Mouse (Mus musculus) intestine, postnatal 0 days (tissue): ENCODE results near the gene Mrpl2. TPM values are rescaled to one million over a fixed set of nuclear protein-coding genes. Genes with fewer than 3 reads are reported as not detected.

ENCODE experiments used
- ATAC-seq: fragments of 200-750 bp; cut with Nextera tagmentation; 2 replicates; pipeline ENCODE4 v1.8.0; 2017; ENCODE audit warnings: mild to moderate bottlenecking, moderate TSS enrichment, moderate library complexity
- H3K27ac ChIP-seq: fragments of 300-500 bp; sonication (generic); 2 replicates; pipeline ENCODE4 v1.5.1; 2014; ENCODE audit warnings: mild to moderate bottlenecking, low read depth, low read length, moderate library complexity
- H3K27me3 ChIP-seq: fragments of 300-500 bp; sonication (generic); replicated peaks from 2 replicates; pipeline ENCODE4 v1.6.1; 2014; ENCODE audit warnings: low read length, mixed read lengths; ENCODE audit not compliant: control insufficient read depth, insufficient read depth
- H3K36me3 ChIP-seq: fragments of 300-500 bp; sonication (generic); 2 replicates; pipeline ENCODE4 v1.6.1; 2014; ENCODE audit warnings: mild to moderate bottlenecking, moderate library complexity; ENCODE audit not compliant: control insufficient read depth, insufficient read depth
- H3K4me1 ChIP-seq: fragments of 300-500 bp; sonication (generic); replicated peaks from 2 replicates; pipeline ENCODE4 v1.6.1; 2014; ENCODE audit warnings: antibody characterized with exemption, low read length, mixed read lengths; ENCODE audit not compliant: control insufficient read depth, insufficient read depth
- H3K4me2 ChIP-seq: fragments of 300-500 bp; sonication (generic); replicated peaks from 2 replicates; pipeline ENCODE4 v1.6.1; 2014; ENCODE audit warnings: low read depth, mild to moderate bottlenecking, moderate library complexity
- H3K4me3 ChIP-seq: fragments of 300-500 bp; sonication (generic); 2 replicates; pipeline ENCODE4 v1.5.1; 2014; ENCODE audit warnings: low read depth, low read length
- H3K9ac ChIP-seq: fragments of 300-500 bp; sonication (generic); 2 replicates; pipeline ENCODE4 v1.6.1; 2014; ENCODE audit warnings: mild to moderate bottlenecking, low read depth, low read length
- H3K9me3 ChIP-seq: fragments of 300-500 bp; sonication (generic); 2 replicates; pipeline ENCODE4 v1.6.1; 2016; ENCODE audit warnings: mixed run types; ENCODE audit not compliant: control insufficient read depth
- CTCF ChIP-seq: sonication (generic); IDR thresholded peaks from 2 replicates; pipeline ENCODE4 v1.5.1; 2016; ENCODE audit warnings: low read depth, mild to moderate bottlenecking, control low read depth, antibody characterized with exemption, moderate library complexity
- WGBS: fragments of 180-500 bp; shearing (Covaris S2); extraction: QIAGEN DNeasy Blood & Tissue Kit; methylation state at CpG from one replicate; pipeline ENCODE4 v1.1.7; 2014; 5-methylcytosine and 5-hydroxymethylcytosine counted together
- polyA plus RNA-seq: library from polyadenylated mRNA; unstranded; fragments of >200 nt; fragmentation: Nextera tagmentation; extraction: Ambion mirVana; gene quantifications from 2 replicates; pipeline ENCODE4 v1.2.1, GENCODE M21; 2015

The Mrpl2 gene
- polyA plus RNA-seq, 1 experiment from 2014 or later = 138 TPM

DNA sequence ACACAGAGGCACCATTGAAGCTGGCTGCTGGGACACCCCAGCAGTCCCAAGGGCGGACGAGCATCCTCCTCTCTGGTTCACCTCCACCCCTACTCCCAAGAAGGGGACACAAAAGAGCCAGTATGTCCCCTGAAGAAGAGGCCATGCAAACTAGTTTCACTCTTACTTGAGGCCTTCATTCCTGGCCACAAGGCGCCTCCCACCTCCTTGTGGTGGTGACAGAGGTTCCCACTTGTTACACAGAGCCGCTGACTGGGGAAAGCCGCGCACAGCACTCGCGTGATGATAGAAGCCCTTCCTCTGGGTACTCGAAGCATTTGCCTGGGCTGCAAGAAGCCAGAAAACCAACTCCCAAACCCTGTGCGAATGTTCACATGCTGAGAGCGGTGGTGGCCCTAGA is 23.8 kb upstream of the Mrpl2 start:
- Histone ChIP-seq H3K4me3 (no peak overlapping the region), H3K4me2 (no peak overlapping the region), H3K4me1 (peaks cover 26% of the 10 kb centered on the region), H3K9ac (no peak overlapping the region), H3K27ac (no peak overlapping the region), H3K9me3 (no peaks in the 10 kb centered on the region), H3K36me3 (no peaks in the 10 kb centered on the region), H3K27me3 (no peaks in the 10 kb centered on the region)
- ATAC-seq = no peak
- 77% methylated on average over 11 of the region's 11 CpGs for WGBS
- TF ChIP-seq CTCF = no peak

DNA sequence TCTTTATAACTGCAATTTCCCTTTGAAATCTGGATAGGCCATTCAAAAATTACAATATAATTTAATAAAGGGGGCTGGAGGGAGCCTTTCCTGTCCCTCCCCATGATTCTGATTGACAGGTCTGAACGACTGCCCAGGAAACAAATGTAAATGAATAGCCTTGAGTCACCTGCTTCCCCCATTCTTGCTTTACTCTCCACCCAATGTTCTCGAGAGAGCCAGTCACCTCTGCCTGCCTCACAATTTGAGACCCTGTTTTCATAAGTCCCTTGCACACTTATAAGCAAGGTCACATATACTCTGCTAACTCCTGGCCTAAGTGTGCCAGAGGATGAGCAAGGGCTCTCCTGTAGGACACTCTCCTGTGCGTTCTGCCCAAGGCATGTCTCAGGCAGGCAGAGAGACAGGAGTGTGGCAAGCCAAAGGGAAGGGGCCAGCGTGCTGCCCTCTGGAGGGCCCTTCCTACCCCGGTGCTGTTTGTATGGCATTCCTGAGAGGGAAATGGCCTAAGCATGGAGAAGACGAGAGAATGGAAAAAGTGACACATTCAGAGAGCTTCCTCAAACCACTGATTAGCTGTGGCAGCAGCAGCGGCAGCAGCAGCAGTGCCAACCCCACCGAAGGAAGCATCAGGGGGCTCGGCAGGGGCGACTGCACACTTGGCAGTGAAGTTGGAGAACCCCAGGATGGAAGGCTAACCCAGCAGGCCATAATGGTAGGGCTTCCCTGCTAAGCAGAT is 22.0 kb upstream of the Mrpl2 start:
- no peaks in the 10 kb centered on the region for H3K27me3 ChIP-seq
- peak; percentile 59 for TF ChIP-seq CTCF
- 0 out of 2 replicates have a peak overlapping the region, but pooled peaks have one; percentile 1 for H3K27ac ChIP-seq
- no peaks in the 10 kb centered on the region for H3K9me3 ChIP-seq
- no peak for ATAC-seq
- H3K9ac ChIP-seq = no peak overlapping the region; the same call in 1 of the 2 replicates
- no peaks in the 10 kb centered on the region for H3K36me3 ChIP-seq
- peaks cover 18% of the 10 kb centered on the region for H3K4me1 ChIP-seq
- WGBS = 35% methylated on average over 10 of the region's 10 CpGs
- H3K4me2 ChIP-seq = peak overlapping the region; percentile 13; the same call in 1 of the 2 replicates
- H3K4me3 ChIP-seq = no peak overlapping the region

DNA sequence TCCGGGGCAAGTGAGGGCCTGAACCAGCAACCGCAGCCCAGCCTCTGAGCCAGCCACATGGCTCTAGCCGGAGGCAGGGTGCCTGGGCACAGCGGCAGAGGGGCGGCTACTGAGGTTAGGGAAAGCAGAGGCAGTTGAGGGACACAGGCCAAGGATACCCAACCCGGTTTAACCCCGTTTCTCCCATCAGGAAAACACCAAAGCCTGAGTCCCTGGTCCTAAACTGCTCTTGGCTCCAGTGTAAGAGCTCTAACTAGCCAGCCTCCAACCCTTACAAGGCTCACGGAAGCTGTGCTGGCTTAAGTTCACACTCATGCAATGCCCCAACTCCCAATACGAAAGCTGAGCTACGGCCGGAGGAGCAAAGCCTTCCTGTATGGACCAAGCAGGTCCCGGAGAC is 21.4 kb upstream of the Mrpl2 start:
- WGBS = 79% methylated on average over 12 of the region's 12 CpGs
- Histone ChIP-seq H3K4me3 (no peak overlapping the region), H3K9me3 (no peaks in the 10 kb centered on the region), H3K27me3 (no peaks in the 10 kb centered on the region), H3K9ac (no peak overlapping the region; the same call in 1 of the 2 replicates), H3K27ac (0 out of 2 replicates have a peak overlapping the region, but pooled peaks have one; percentile 1), H3K4me2 (0 out of 2 replicates have a peak overlapping the region, but pooled peaks have one; percentile 13), H3K36me3 (no peaks in the 10 kb centered on the region), H3K4me1 (peaks cover 12% of the 10 kb centered on the region; the same call in 1 of the 2 replicates)
- TF ChIP-seq CTCF = no peak
- no peak for ATAC-seq

DNA sequence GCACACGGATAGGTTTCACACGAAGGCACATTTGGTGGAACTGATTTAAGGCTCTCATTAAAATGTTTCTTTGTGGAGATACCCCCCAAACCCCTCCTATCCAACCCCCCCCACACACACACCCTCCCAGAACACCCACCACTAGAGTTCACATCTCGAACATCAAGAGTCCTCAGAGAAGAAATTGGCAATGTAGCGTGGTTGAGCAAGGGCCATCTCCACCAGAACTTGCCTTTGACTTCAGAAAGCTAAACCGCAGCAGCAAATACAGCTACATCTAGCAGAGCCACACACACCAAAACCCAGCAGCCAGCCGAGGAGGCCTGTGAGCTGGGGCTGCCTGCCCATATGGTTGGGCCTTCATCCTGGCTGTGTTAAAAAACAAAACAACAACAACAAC is 18.6 kb upstream of the Mrpl2 start:
- 51% methylated on average over 6 of the region's 6 CpGs for WGBS
- Histone ChIP-seq H3K4me3 (peak overlapping the region; percentile 70), H3K4me2 (peak overlapping the region; percentile 90), H3K27me3 (no peaks in the 10 kb centered on the region), H3K9ac (no peak overlapping the region), H3K27ac (no peak overlapping the region), H3K4me1 (peaks cover 6% of the 10 kb centered on the region; the same call in 1 of the 2 replicates), H3K36me3 (peaks cover 12% of the 10 kb centered on the region), H3K9me3 (no peaks in the 10 kb centered on the region)
- no peak for ATAC-seq
- no peak for TF ChIP-seq CTCF

DNA sequence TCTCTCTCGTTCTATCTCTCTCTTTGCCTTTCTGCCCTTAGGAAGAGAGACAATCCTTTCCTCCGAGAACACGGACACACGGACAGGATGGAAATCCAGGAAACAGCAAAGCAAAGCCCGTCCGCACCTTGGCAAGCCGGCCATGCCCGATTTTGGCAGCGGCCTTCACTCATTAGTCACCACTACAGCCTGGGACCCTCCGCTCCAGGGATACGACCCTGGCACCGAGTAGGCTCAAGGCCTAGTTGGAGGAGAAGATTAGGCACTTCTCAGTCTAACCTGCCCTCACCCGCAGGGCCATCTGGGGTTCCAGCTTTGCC is 17.6 kb upstream of the Mrpl2 start:
- peaks cover 6% of the 10 kb centered on the region; the same call in 1 of the 2 replicates for H3K4me1 ChIP-seq
- peaks cover 23% of the 10 kb centered on the region for H3K36me3 ChIP-seq
- H3K9ac ChIP-seq = peak overlapping the region; percentile 82
- H3K4me3 ChIP-seq = peak overlapping the region; percentile 70
- H3K27me3 ChIP-seq = no peaks in the 10 kb centered on the region
- peak overlapping the region; percentile 90 for H3K4me2 ChIP-seq
- no peaks in the 10 kb centered on the region for H3K9me3 ChIP-seq
- no peak for ATAC-seq
- H3K27ac ChIP-seq = peak overlapping the region; percentile 74
- WGBS = 1% methylated on average over 13 of the region's 13 CpGs
- TF ChIP-seq CTCF = no peak

DNA sequence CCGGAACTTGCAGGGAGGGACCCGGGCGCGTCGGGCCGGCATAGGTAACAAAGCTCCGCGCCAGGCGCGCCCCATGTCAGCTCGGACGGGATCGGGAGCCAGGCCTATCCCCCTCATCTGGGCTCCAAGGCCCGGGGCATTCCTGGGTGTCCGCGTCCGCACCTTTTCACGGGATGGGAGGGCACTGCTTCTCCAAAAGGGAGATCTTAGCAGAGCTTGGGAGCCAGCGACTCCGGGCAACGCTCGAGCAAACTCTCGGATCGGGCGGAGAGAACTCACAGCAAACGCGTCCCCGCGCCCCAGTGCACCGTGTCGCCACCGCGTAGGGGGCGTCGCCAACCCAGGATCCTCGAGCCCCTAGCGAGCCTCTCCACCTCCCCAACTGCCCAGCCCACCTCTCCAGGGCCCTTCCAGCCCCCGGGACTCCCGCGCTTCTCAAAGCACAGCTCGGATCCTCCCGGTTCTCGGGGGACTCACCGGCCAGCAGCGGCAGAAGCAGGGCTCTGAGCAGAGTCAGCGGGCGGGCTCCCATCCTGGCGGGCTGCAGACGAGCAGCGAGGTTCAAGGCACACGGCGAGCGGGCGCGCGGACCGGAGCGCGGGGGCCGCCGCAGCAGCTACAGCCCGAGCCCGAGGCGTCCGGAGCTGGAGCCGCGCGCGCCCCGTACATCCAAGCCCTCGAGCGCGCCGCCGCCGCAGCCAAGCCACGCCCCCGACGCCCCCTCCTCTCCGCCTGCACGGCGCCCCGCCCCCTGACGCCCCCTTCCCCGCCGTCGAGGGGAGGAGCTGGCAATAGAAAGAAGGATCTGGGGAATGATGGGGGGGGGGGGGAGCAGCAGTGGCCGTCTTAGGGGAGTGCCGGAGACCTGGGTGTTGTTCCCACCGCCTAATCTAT is 17.0 kb upstream of the Mrpl2 start, which contains the start of gene Ptk7:
Ptk7 (minus strand) TSS at position 714 of the 894 bp plus-strand sequence.
- peaks cover 28% of the 10 kb centered on the region for H3K36me3 ChIP-seq
- H3K27ac ChIP-seq = peak within 1 kb of the TSS; percentile 74
- H3K27me3 ChIP-seq = no peaks in the 10 kb centered on the region
- H3K4me3 ChIP-seq = peak within 1 kb of the TSS; percentile 70
- ATAC-seq = peak; percentile 46
- H3K9me3 ChIP-seq = no peaks in the 10 kb centered on the region
- peaks cover 6% of the 10 kb centered on the region; the same call in 1 of the 2 replicates for H3K4me1 ChIP-seq
- no peak for TF ChIP-seq CTCF
- H3K4me2 ChIP-seq = peak within 1 kb of the TSS; percentile 90
- peak within 1 kb of the TSS; percentile 82 for H3K9ac ChIP-seq
- WGBS = under 1% methylated on average over 69 of the region's 90 CpGs
